Mouse (Mus musculus) heart, postnatal 14 days (tissue): ENCODE data around the gene Ugt1a6b. TPM values are rescaled to one million over a fixed set of nuclear protein-coding genes. Genes with fewer than 3 reads are reported as not detected.

ENCODE experiments used
- DNase-seq, 2 experiments: peaks; one replicate each; pipeline ENCODE4 v3.0.0; 2021 to 2022
- intact Hi-C: fragments of 180-260 bp; cut with DNase I; formaldehyde crosslinking; loops from one replicate; pipeline ENCODE4 v1.15.1; 2025
- total RNA-seq, 2 experiments: library from RNA; stranded (reverse); gene quantifications; 2 replicates each; pipeline ENCODE4 v1.2.3; 2021

Gene Ugt1a6b
- total RNA-seq, 2 experiments from 2014 or later: 0.34 to 0.96 TPM

DNA sequence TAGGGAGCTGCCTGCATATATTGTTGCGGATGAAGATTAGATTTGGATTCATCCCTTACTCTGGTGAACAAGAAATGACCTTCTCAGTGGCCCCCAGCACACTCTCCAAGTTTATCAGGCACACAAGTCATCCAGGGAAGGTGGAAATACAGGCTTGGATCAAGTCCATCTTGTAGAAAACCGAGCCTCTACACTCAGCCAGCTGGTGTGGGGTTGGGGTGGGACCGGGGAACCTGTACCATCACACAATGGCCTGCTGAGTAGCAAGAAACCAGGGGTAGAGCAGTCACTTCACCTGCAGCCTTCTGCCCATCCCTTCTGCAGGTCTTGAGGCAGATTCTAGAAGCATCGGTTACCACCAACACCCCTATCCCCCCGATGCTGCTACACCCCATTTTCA, 131.6 kb downstream of the Ugt1a6b start:
- intact Hi-C loops: no loop called here
- DNase-seq: no peak

GRCm38 (mm10) chr1:88235046-88235893, 132.2 kb downstream of the Ugt1a6b start:
- intact Hi-C loops: no loop called here

GRCm38 (mm10) chr1:88235894-88236415, 132.9 kb downstream of the Ugt1a6b start:
- intact Hi-C loops: no loop called here
- no peak for DNase-seq

More at GRCm38 (mm10) chr1:88235046-88235893, 132.2 kb downstream of the Ugt1a6b start:
- DNase-seq: no peak

GRCm38 (mm10) chr1:88237311-88237710, 134.3 kb downstream of the Ugt1a6b start:
- intact Hi-C loops: no loop called here
- no peak for DNase-seq

DNA sequence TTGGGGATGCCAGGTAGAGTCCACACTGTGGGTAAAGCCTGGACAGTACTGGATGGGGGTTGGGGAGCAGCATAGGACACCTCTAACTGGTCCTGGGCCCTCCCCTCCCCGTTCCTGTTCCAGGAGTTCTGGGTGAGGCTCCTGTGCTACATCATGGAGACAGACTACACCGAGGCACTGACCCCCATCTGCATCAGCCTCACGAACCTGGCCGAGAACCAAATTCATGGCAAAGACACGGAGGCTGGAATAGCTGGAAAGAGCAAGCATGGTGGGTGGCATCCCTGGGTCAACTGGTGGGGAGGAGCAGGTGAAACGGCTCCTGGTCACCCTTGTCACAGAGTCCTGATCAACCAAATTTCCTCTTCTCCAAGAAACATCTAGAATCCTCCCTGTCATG, 135.7 kb downstream of the Ugt1a6b start:
- no peak for DNase-seq
- intact Hi-C loops: no loop called here

DNA sequence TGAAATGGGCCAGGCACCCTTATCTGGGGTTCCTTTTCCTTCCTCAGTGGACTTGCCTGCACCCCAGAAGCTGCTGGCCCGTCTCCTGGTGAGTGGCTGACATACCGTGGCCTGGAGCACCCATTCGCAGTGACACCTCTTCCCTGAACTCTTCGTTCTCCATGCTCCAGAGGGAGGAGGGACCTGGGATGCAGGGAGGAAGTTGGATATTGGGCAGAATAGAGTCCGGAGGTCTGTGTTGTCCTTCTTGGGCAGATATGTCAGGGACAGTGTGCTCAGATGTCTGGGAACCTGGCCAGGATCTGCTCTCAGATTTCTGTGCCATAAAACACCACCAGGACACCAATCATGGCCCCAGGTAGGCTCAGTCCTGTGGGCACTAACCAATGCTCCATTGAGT, 137.0 kb downstream of the Ugt1a6b start:
- DNase-seq: no peak
- intact Hi-C loops: no loop called here

DNA sequence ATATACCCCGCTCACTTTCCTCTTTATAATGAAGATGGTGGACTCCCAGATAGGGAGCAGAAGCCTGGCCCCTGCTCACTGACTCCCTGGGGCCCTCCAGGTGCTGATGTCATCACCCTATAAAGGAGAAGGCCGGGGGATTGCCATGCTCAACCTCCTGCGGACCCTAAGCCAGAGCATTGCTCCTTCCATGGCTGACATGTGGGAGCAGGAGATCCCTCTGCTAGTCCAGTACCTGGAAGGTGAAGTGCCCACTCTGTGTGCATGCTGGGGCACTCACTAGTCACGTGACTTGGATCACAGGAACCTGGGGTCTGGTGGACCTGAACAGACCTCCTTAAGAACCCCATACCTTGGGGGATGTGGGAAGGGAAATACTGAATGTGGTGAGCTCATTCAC, 137.5 kb downstream of the Ugt1a6b start:
- no peak for DNase-seq
- intact Hi-C loops: no loop called here

- intact Hi-C loops: no loop called here
- no peak for DNase-seq
Measured at GRCm38 (mm10) chr1:88243861-88244260, 140.8 kb downstream of the Ugt1a6b start.

DNA sequence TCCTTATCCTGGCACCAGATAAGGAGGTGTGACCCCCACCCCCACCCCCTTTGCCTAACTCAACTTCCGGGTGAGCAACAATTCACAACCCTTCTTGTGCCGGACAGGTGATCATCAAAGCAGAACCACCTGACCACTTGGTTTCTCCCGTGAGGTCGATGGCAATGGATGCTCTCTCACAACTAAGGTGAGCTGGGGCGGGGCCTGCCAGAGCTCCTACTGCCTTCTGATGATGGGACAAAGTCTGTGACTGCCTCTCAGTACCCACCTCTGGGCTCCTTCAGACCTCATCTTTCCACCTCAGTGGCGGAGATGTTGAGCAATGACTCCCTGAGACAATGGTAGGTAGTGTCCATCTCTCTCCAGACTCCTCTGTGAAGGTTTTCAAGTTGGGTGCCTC, 142.8 kb downstream of the Ugt1a6b start:
- no peak for DNase-seq
- intact Hi-C loops: no loop called here

- DNase-seq: no peak
Measured at GRCm38 (mm10) chr1:88246386-88246785, 143.3 kb downstream of the Ugt1a6b start.

GRCm38 (mm10) chr1:88247660-88248059, 144.6 kb downstream of the Ugt1a6b start:
- intact Hi-C loops: no loop called here
- DNase-seq: peak in 1 of 2 experiments; percentile 10

More at GRCm38 (mm10) chr1:88246386-88246785, 143.3 kb downstream of the Ugt1a6b start:
- intact Hi-C loops: no loop called here

DNA sequence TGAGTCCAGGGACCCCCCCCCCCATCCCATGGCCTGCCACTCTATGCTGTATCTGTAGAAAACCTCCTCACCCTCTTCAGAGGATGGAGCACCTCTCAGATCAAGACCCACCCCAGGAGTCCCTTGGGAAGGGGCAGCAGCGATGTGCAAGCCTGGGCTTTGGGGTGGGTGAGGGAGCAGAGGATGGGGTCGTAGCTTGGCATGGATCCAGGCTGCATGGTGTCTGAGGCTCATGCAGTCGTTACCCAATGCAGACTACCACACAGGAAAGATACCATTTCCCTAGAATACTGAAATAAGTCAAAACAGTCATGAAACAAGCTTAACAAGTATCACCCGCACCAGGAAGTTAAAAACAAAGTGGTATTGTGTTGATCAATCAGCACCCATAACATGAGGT, 145.6 kb downstream of the Ugt1a6b start:
- intact Hi-C loops: no loop called here

DNA sequence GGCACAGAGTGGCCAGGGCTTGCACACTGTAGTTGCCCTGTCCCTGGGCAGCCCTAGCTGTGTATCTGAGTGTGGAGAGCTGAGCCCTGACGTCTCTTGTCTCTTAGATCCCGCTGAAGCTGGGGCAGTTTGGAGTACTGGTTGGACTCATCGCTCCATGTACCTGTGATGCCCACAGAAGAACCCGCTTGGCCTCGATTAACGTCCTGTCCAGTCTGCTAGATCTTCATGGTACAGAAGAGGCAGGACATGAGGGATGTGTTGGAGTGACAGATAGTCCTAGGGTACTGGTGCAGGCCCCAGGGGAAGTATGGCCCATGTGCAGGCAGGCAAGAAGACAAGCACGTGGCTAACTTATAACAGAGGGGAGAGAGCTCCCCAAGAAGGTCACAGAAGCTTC, 146.5 kb downstream of the Ugt1a6b start:
- intact Hi-C loops: no loop called here
- no peak for DNase-seq

More for the DNA sequence above, 145.6 kb downstream of the Ugt1a6b start:
- no peak for DNase-seq

- intact Hi-C loops: no loop called here
- no peak for DNase-seq
Measured at GRCm38 (mm10) chr1:88250023-88250422, 147.0 kb downstream of the Ugt1a6b start.

DNA sequence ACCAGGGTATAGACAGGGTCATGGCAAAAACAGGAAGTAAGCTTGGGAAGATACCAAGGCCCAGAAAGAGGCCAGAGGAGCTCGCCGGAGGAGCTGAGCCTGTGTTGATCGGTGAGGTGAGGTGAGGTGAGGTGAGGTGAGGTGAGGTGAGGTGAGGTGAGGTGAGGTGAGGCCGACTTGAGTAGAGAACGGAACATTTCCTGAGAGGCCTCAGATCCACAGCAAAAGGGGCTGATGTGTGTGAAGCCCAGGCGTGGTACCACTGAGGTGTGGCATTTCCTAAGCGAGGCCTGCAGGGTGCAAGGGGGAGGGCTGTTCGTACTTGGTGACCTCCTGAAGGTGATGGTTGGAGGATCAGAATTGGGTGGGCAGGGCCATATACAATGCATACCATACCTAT, 150.1 kb downstream of the Ugt1a6b start:
- no peak for DNase-seq
- intact Hi-C loops: no loop called here

DNA sequence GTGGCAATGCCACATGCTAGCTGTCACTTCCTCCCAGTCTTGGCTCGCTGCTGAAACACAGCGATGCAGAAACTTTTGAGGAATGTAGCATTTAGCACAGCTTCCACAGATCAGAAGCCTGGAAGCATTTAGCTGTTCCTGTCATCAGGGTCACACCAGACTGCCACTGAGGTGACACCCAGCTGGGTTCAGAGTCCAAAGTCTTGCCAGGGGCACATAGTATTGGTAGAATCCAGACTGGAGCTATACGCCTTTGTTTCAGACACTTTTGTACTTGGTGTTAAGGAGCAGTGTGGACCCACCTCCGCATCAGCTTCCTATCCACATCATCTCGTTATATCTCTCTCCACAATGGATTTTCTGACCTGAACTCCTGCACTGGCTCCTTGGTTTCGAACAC, 150.5 kb downstream of the Ugt1a6b start:
- no peak for DNase-seq
- intact Hi-C loops: no loop called here

GRCm38 (mm10) chr1:88254793-88255465, 151.9 kb downstream of the Ugt1a6b start:
- intact Hi-C loops: no loop called here
- no peak for DNase-seq

GRCm38 (mm10) chr1:88255466-88255857, 152.4 kb downstream of the Ugt1a6b start:
- intact Hi-C loops: no loop called here
- no peak for DNase-seq

- no peak for DNase-seq
- intact Hi-C loops: no loop called here
Measured at GRCm38 (mm10) chr1:88255989-88256754, 153.1 kb downstream of the Ugt1a6b start.

GRCm38 (mm10) chr1:88256886-88257663, 154.0 kb downstream of the Ugt1a6b start:
- no peak for DNase-seq
- intact Hi-C loops: no loop called here
